Mouse (Mus musculus): Measurements from ENCODE around the gene Csf1.

Csf1 gene

DNA sequence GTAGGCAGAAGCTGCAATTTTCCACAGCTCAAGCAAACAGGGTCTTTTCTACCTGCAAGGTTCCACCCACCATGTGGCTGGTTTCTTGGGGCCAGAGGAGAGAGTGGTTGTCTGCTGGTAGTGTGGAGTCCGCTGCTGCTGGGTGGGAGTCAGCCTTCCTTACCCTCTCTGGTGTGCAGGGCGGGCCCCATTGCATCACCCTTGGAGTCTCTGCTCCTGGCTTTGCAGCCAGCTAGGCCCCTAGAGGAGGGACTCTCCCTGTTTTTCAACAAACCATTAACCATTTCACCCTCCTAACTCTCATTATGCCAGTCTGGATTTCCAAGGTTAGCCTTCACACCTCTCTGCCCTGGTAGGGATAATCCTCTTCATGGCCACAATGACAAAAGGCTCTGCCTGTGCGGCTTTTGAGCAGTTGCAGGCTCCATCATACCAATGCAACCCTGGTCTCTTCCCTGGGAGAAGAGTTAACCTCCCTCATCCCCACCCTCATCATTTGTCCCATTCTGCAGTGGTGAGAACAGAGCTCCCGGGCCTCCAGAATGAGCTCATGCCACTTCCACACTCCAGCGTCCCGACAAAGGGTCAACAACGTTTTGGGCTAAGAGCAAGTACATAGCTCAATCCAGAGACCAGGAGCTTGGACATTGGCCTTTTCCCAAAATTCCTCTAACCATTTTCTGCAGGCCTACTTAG, 56.4 kb downstream of the Csf1 start:
- no peak for DNase-seq (ENCODE audit: low read depth, low spot score)

DNA sequence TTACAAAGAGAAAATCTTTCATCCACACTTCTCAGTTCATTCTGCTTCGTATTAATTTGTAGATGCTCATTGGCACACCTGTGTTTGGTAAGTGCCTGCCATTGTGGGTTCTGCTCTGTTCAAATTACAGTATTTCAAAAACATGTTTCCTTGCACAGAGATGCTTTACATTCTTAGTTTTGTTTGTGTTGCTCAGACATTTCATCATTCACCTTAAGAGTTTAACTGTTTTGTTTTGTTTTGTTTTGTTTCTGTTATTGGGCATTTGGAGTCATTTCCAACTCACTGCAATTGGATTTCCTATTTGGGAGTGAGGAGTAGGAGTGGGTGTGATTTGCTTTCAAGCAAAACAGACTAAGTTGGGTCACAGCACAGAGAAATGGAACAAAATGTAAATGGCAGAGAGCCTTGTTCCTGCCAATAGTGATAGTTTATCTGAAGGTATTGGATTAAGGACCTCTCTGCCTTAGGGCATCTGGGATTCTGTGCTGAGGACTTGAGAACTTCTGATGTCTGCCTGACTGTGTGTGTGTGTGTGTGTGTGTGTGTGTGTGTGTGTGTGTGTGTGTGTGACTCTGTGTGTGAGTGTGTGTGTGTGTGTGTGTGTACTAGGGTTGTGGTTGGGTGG, 58.4 kb downstream of the Csf1 start:
- no peak for DNase-seq (ENCODE audit: low read depth, low spot score)

DNA sequence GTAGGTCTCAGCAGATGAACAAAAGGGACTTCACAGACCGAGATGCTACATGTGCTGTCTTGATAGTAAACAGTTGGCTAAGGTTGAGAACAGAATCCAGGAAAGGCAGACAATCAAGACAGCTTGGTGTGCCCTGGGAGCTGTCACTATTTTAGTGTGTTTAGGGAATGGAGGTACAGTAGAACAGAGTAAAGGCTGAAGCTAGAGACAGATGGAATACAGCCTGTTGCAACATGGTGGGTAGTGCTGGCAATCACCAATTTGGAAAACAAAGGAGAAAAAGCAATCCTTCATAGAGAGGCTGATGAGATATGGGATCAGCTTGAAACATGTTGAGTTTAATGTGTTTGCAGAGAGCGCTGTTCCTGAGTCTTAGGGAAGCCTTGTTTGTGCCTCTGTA, 59.6 kb downstream of the Csf1 start:
- DNase-seq (ENCODE audit: low read depth, low spot score): no peak

DNA sequence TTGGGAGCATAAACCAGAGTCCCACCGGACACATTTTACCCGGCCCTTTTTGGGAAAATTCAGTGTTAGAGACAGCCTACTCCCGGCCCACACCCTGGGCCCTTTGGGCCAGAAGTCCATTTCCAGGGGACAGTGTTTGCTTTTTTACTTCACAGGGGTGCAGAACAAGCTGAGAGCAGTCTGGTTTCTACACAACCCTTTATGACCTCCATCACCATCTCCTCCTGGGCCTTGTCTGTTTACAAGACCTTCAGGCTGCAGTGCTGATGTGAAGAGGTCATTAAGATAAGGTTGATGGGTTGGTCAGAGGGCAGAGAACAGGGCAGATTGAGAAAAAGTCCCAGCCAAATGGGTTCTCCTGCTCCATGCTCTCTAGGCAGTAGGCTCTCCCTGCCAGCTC, 63.4 kb downstream of the Csf1 start:
- no peak for DNase-seq (ENCODE audit: low read depth, low spot score)

DNA sequence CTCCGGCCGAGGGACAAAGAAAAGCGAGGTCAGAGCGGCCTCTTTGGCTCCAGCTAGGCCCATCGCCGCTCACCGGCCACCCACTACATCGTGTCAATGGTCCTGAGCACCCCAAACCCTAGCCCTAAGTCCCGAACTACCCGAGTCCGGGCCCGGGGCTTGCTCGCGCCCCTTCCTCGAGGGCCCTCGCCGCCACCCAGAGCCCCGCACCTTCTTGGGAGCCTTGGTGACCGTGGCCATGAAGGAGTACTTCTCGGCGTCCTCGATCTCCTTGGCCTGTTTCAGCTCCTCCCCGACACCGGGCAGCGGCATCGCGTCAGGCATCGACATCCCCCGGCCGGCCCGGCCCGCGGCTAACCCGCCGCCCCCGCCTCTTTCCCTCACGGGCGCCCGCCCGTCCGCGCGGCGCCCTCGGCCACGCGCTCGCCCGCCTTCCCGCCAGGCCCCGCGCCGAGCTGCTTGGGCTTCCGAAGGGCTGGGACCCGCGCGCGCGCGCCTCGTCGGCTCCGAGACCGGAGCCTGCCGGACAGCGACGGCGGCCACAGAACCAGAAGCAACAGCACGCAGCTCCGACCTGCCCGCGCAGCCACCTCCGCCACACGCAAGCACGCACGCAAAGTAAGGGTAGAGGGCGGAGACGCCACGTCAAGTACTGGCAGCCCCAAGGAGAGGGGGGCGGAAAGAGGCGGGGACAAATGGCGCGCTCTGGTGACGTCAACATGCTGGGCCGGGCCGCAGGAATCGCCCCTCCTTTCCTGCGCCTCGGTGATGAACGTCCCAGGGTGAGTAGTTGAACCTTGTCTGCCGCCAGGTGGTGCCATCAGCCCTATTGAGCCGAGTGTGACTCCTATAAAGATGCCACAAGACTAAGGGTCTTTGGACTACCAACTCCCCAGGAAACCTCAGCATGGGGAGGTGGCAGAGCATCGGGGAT, 64.1 kb downstream of the Csf1 start, which contains the start of gene Ahcyl1:
Gene Ahcyl1, minus strand, starts transcription at position 613 of the 934 bp plus-strand sequence.
- DNase-seq (ENCODE audit: low read depth, low spot score): peak; percentile 98

- DNase-seq (ENCODE audit: low read depth, low spot score): peak; percentile 52
Measured at GRCm38 (mm10) chr3:107695219-107695947, 64.9 kb downstream of the Csf1 start.

GRCm38 (mm10) chr3:107694256-107694900, 65.9 kb downstream of the Csf1 start:
- no peak for DNase-seq (ENCODE audit: low read depth, low spot score)
